Mouse (Mus musculus): ENCODE measurements around the gene 5430419D17Rik.
A peak's percentile ranks its signal among the peaks of the same experiment; 100 is the strongest.

The 5430419D17Rik gene

GRCm38 (mm10) chr7:131174121-131174520, at the start of gene 5430419D17Rik:
TSS of gene 5430419D17Rik (plus strand) at chr7:131174402.
- no peak for DNase-seq (ENCODE audit: low spot score)

- no peak for DNase-seq (ENCODE audit: low spot score)
Measured at GRCm38 (mm10) chr7:131130021-131130420, 44.2 kb upstream of the 5430419D17Rik start.

GRCm38 (mm10) chr7:131133181-131133580, 41.0 kb upstream of the 5430419D17Rik start:
- DNase-seq (ENCODE audit: low spot score), result no peak

- no peak for DNase-seq (ENCODE audit: low spot score)
Measured at GRCm38 (mm10) chr7:131146214-131146613, 28.0 kb upstream of the 5430419D17Rik start, which contains the start of gene 4933402N03Rik. TSS of gene 4933402N03Rik (minus strand) at chr7:131146314.

- DNase-seq (ENCODE audit: low spot score), result no peak
Measured at GRCm38 (mm10) chr7:131150179-131150578, 24.0 kb upstream of the 5430419D17Rik start.

- no peak for DNase-seq (ENCODE audit: low spot score)
Measured at GRCm38 (mm10) chr7:131153044-131153443, 21.2 kb upstream of the 5430419D17Rik start.

DNA sequence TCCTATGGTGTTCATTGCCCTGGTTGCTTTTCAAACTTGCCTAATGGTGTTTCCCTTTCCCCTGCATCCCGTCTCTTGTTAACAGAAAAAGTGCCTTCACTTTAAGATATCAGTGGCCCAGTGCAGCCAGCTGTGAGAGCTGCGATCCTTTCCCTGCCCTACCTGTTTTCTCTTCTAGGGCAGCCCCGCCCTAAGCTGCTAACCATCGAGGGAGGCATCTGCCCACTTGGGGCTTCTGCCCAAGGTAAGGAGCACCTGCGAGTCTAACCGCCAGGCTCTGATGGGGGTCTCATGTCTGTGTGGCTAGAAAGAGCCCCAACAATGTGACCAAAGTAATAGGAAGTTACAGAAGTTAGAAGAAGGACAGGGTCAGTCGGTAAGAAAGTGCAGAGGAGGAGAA, 12.0 kb upstream of the 5430419D17Rik start:
- no peak for DNase-seq (ENCODE audit: low spot score)

GRCm38 (mm10) chr7:131167771-131168170, 6.4 kb upstream of the 5430419D17Rik start:
- no peak for DNase-seq (ENCODE audit: low spot score)

DNA sequence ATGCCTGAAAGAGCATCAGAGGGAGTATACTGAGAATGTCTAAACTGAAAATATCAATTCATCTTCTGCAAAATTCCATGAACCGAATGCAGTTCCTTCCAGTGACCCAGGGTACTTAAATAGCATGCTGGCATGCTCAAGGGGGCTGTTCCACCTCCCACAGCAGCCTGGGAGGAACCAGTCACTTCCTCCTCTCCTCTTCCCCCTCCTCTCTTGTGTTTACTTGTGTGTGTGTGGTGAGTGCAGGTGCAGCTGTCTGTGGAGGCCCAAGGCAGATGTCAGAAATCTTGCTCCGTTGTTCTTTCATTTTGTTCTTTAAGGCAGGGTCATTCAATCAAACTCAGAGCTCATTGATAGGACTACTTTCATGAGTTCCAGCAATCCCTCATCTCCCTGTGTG, 5.1 kb upstream of the 5430419D17Rik start:
- no peak for DNase-seq (ENCODE audit: low spot score)

DNA sequence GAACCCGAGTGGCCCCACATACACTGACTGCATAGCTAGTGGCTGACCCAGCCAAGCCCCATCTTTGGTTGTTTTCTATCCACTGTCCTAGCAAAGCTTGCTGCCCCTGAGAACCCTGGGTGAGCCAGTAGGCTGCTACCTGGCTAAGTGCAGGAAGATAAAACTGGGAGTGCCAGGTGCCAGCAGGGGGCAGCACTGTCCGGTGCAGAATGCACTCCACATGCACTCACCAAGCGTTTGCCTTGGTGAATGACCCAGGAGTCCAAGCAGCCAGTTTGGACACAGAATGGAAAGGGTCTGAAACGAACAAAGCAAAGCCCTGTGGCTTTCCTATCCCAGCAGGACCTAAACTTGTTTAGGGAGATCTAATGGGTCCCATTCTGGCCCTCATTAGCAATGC, 8.5 kb downstream of the 5430419D17Rik start:
- peak; percentile 65 for DNase-seq (ENCODE audit: low spot score)

GRCm38 (mm10) chr7:131184339-131184738, 10.1 kb downstream of the 5430419D17Rik start:
- no peak for DNase-seq (ENCODE audit: low spot score)

DNA sequence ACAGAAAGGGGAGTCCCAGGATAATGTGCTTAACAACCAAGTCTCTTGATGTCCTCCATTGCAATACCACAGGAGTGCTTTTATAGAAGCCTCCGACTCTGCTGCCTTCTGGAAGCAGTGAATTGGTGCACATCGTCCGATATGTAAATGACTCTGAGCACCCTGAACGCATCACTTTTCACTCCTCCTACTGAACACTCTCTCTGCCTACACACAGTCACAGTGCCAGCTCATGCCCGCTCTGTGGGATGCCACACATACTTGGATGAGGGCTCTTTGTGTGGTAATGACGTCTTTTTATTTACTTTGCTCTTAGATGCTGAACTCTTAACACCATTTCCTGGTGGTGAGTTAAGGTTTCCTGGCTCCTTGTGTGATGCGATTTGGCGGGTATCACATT, 12.8 kb downstream of the 5430419D17Rik start:
- DNase-seq (ENCODE audit: low spot score), result no peak

DNA sequence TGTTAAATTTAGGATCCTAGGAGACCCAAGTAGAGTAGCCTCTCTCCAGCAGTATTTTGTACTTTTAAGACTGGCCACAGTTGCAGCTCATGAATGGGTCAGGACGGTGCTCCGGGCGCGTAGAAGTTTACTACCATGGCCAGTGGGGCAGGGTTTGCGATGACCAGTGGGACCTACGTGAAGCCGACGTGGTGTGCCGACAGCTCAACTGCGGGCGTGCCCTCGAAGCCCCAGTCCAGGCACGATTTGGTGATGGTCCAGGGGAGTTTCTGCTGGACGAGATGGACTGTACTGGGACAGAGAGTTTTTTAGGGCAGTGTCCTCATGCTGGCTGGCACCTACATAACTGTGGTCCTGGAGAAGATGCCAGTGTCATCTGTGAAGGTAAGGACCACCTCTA, 13.8 kb downstream of the 5430419D17Rik start:
- no peak for DNase-seq (ENCODE audit: low spot score)

- no peak for DNase-seq (ENCODE audit: low spot score)
Measured at GRCm38 (mm10) chr7:131223086-131223485, 48.9 kb downstream of the 5430419D17Rik start.

DNA sequence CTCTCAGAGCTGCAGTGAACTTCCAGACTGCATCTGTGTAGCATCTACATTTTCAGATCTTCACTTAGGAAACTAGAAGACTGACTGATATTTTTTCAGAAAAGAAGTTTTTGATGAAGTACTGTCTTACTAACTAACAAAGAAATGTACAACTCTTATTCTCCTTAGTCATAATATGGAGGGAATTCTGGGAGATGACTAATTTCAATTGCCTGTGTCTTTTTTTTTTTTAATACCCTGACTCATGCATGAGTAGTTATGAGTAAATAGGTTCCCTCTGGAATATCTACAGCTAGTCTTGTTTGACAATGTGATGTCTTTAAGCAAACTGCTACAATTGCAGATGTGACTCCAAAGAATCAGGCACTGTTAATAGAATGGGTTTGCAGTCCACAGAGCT, 61.9 kb downstream of the 5430419D17Rik start:
- no peak for DNase-seq (ENCODE audit: low spot score)

- DNase-seq (ENCODE audit: low spot score), result no peak
Measured at GRCm38 (mm10) chr7:131244993-131245392, 70.8 kb downstream of the 5430419D17Rik start.

DNA sequence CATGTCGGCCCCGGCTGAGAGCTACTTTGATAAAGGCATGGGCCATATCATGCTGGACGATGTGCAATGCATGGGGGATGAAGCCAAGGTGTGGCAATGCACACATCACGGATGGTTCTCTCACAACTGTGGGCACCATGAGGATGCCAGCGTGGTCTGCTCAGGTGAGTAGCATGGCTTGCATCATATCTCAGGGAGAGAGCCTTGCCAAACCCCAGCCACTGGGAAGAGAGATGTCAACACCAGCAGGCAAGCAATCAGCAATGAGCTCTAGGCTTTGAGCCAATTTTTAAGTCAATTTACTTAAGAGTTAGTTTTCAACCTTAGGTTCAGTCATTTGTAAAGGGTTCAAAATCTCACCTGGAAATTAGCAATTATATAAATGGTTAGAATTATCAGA, 82.6 kb downstream of the 5430419D17Rik start:
- DNase-seq (ENCODE audit: low spot score), result no peak

GRCm38 (mm10) chr7:131257309-131257708, 83.1 kb downstream of the 5430419D17Rik start:
- DNase-seq (ENCODE audit: low spot score), result no peak

DNA sequence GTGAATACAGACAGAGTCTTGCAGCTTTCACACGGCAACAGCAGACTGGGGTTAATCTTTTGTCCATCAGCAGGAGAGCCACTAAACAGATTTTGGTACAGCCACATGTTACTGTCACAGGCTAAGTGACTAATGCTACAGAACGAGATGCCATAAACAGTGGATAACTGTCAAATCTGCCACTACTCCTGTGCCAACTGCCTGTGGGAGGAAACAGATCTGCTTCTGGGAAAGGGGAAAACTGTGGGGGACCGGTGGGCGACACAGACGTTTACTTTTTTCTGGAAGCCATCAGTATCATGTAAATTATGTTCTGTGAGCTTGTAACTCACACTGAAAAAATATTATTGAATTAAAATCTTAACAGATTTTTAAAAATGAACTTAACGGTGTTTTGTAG, 86.7 kb downstream of the 5430419D17Rik start:
- no peak for DNase-seq (ENCODE audit: low spot score)

GRCm38 (mm10) chr7:131264251-131264650, 90.0 kb downstream of the 5430419D17Rik start:
- DNase-seq (ENCODE audit: low spot score), result no peak

DNA sequence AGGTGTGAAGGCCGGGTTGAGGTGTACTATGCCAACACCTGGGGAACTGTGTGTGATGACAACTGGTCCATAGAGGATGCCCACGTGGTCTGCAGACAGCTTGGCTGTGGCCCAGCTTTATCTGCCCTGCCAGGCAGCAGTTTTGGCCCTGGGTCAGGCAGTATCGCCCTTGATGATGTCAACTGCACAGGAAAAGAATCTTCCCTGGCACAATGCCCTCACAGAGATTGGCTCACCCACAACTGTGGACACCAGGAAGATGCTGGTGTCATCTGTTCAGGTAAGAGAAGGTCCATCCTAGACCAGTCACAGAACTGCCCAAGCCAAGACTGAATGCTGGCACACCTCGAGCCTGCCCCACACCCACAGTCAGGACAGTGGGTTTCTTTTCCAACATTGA, 91.6 kb downstream of the 5430419D17Rik start:
- no peak for DNase-seq (ENCODE audit: low spot score)

- no peak for DNase-seq (ENCODE audit: low spot score)
Measured at GRCm38 (mm10) chr7:131297151-131297550, 122.9 kb downstream of the 5430419D17Rik start.

GRCm38 (mm10) chr7:131303340-131303739, 129.1 kb downstream of the 5430419D17Rik start:
- no peak for DNase-seq (ENCODE audit: low spot score)

- no peak for DNase-seq (ENCODE audit: low spot score)
Measured at GRCm38 (mm10) chr7:131306733-131307132, 132.5 kb downstream of the 5430419D17Rik start.

DNA sequence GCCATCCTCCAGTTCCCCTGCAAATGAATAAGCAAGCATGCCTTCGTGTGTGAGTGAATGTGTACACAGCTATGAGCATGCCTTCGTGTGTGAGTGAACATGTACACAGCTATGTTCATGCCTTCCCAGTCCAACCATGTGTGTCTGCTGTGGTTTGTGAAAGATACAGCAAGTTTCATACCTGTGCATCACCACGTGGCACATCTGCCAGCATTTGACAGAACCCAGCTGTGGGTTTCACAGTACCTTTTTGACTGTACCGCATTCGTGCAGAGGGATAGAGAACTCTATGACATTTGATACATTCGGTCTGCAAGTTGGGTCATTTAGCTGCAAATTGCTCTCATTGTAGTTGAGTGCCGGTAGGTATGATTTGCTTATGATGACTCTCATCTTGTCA, 140.3 kb downstream of the 5430419D17Rik start:
- no peak for DNase-seq (ENCODE audit: low spot score)
